Mouse (Mus musculus) liver, embryonic 13.5 days (tissue): ENCODE measurements around the gene Prdm12. TPM values are rescaled to one million over a fixed set of nuclear protein-coding genes. Genes with fewer than 3 reads are reported as not detected.

Experiments
- ATAC-seq: fragments of 200-750 bp; cut with Nextera tagmentation; 2 replicates; pipeline ENCODE4 v1.8.0; 2017; ENCODE audit warnings: low read depth, mild to moderate bottlenecking, moderate number of reproducible peaks, moderate library complexity
- DNase-seq: peaks from one replicate; pipeline ENCODE4 v3.0.0; 2022
- H3K27ac ChIP-seq: fragments of 300-500 bp; sonication (generic); 2 replicates; pipeline ENCODE4 v1.5.1; 2015; ENCODE audit warnings: moderate library complexity, mild to moderate bottlenecking, inconsistent platforms
- H3K27me3 ChIP-seq: fragments of 300-500 bp; sonication (generic); 2 replicates; pipeline ENCODE4 v1.6.1; 2015; ENCODE audit warnings: mild to moderate bottlenecking, inconsistent platforms
- H3K36me3 ChIP-seq: fragments of 300-500 bp; sonication (generic); 2 replicates; pipeline ENCODE4 v1.6.1; 2015; ENCODE audit warnings: mild to moderate bottlenecking, inconsistent platforms
- H3K4me1 ChIP-seq: fragments of 300-500 bp; sonication (generic); replicated peaks from 2 replicates; pipeline ENCODE4 v1.6.1; 2015; ENCODE audit warnings: inconsistent platforms
- H3K4me2 ChIP-seq: fragments of 300-500 bp; sonication (generic); 2 replicates; pipeline ENCODE4 v1.6.1; 2015; ENCODE audit warnings: inconsistent platforms, mild to moderate bottlenecking, moderate library complexity
- H3K4me3 ChIP-seq: fragments of 300-500 bp; sonication (generic); replicated peaks from 2 replicates; pipeline ENCODE4 v1.5.1; 2015; ENCODE audit warnings: mild to moderate bottlenecking, inconsistent platforms
- H3K9ac ChIP-seq: fragments of 300-500 bp; sonication (generic); 2 replicates; pipeline ENCODE4 v1.6.1; 2015; ENCODE audit warnings: mild to moderate bottlenecking, inconsistent platforms
- H3K9me3 ChIP-seq: fragments of 300-500 bp; sonication (generic); replicated peaks from 2 replicates; pipeline ENCODE4 v1.6.1; 2016; ENCODE audit warnings: inconsistent platforms
- WGBS: fragments of 180-500 bp; shearing (Covaris S2); methylation state at CpG from one replicate; pipeline ENCODE4 v1.1.7; 2015; ENCODE audit not compliant: insufficient replicate concordance; 5-methylcytosine and 5-hydroxymethylcytosine counted together
- polyA plus RNA-seq: library from polyadenylated mRNA; unstranded; fragments of >200 nt; fragmentation: Nextera tagmentation; extraction: Ambion mirVana; gene quantifications from 2 replicates; pipeline ENCODE4 v1.2.1, GENCODE M21; 2015

Prdm12 gene
- not detected in 2 replicates for polyA plus RNA-seq

DNA sequence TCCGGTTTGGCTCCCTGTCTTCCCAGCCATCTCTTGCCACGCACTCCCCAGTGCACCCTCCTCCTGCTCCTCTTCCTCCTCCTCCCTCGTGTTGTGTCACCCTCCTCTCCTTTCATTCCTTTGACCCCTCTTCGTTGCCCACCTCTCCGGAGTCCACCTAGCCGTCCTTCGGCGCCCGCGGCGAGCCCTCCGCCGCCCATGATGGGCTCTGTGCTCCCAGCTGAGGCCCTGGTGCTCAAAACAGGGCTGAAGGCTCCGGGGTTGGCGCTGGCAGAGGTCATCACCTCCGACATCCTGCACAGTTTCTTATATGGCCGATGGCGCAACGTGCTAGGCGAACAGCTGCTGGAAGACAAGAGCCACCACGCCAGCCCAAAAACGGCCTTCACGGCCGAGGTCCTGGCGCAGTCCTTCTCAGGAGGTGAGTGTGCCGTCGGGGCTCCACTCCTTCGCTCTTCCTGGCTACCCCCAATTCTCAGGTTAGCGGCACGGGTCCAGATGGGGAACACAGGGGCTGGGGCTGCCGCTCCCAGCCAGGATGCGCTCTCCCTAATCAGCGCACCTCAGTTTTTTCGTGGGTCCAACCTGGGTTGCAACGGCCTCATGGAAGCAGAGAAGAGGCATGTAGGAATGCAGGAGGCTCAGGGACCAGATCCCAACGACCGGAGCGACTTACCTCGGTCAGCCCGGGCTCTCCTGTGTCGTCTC lies at the start of gene Prdm12:
Prdm12 (plus strand) TSS at position 137 of the 708 bp plus-strand sequence.
- ATAC-seq, result no peak

DNA sequence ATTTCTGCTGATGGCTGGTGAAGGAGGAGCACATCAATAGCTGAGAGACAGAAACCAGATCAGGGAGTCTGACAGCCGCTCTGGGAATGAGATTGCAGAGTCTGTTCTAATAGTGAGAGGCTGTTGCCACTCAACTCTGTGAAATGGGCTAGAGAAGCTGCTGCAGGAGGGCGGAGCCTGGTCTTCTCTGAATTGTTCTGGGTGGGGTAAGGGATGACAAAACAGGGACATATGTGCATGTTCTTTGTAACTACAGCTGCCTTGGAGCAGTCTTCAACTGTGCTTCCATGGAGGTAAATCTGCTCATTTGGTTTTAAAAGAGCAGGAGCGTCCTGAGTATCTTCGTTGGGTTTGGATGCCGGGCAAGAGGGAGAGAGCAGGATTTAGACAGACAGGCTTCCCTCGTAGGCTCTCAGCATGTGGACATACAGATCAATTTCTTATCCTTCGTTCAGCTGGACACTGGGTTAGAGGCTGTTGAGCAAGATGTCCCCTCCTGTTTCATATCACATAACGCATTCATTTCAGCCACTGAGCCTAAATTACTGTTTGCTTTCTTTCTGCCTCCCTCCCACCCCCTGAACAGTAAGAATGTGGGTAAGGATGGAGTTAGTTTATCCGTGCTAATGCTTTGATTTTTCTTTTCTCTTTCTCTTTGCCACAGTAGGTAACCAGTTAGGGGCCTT lies 47.9 kb upstream of the Prdm12 start:
- H3K4me3 ChIP-seq, result no peak overlapping the region
- no peaks in the 10 kb centered on the region for H3K27me3 ChIP-seq
- DNase-seq (no peak), ATAC-seq (no peak)
- H3K4me1 ChIP-seq, result peaks cover 40% of the 10 kb centered on the region
- WGBS, result 74% methylated on average over 9 of the region's 9 CpGs
- no peak overlapping the region for H3K9ac ChIP-seq
- H3K9me3 ChIP-seq, result no peaks in the 10 kb centered on the region
- peaks cover 64% of the 10 kb centered on the region for H3K36me3 ChIP-seq
- no peak overlapping the region for H3K4me2 ChIP-seq
- no peak overlapping the region for H3K27ac ChIP-seq

More for the DNA sequence above, at the start of gene Prdm12:
- no peak for DNase-seq
- 4% methylated on average over 41 of the region's 41 CpGs for WGBS
- no peak within 1 kb of the TSS for H3K27ac ChIP-seq
- no peaks in the 10 kb centered on the region for H3K9me3 ChIP-seq
- H3K9ac ChIP-seq, result no peak within 1 kb of the TSS
- H3K36me3 ChIP-seq, result no peaks in the 10 kb centered on the region
- H3K4me3 ChIP-seq, result no peak within 1 kb of the TSS
- H3K4me2 ChIP-seq, result no peak within 1 kb of the TSS
- peaks cover 100% of the 10 kb centered on the region for H3K27me3 ChIP-seq
- peaks cover 13% of the 10 kb centered on the region; the same call in 1 of the 2 replicates for H3K4me1 ChIP-seq

DNA sequence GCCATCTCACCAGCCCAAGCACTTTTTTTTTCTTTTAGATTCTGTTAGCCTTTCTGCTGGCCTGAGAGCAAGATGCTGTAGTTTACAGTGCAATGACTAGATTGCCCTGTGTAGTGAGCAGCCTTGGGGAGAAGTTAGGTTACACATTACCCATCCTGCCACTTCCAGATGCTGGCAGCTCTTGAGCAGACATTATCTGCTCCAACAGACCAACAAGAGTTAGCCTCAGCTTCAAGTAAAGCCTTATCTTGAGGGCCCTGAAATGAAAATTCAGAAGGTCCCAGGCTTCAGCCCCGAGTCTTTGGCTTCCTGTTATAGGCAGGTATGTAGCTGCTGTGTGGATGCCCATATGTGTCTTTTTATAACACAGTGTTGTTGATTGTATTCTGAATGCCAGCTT lies 32.3 kb upstream of the Prdm12 start:
- Histone ChIP-seq H3K4me3 (no peak overlapping the region), H3K27ac (peak overlapping the region; percentile 64), H3K4me1 (peaks cover 44% of the 10 kb centered on the region), H3K36me3 (peaks cover 90% of the 10 kb centered on the region), H3K4me2 (peak overlapping the region; percentile 30), H3K9ac (peak overlapping the region; percentile 47; the same call in 1 of the 2 replicates), H3K9me3 (no peaks in the 10 kb centered on the region), H3K27me3 (no peaks in the 10 kb centered on the region)
- ATAC-seq (peak; percentile 88), DNase-seq (peak; percentile 40)
- 18% methylated on average over 1 of the region's 1 CpGs for WGBS

DNA sequence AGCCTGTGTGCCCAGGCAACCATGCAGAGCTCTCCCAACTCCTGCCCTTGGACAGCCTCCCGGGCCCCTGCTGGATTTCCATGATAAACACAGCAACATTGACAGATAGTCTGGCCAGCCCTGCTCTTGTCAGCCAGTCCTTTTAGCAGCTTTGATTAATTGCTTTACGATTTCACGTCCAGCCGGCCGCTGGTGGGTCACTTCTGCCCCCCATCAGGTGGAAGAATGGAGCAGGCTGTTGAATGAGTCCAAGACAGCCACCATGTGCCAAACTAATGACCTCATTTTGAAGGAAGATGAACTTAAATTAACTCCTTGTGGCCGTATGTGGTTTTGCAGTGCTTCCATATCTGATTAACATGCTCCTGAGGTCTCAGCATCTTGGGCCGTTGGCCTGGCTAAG lies 30.0 kb upstream of the Prdm12 start:
- no peak overlapping the region for H3K9ac ChIP-seq
- 52% methylated on average over 7 of the region's 7 CpGs for WGBS
- peaks cover 44% of the 10 kb centered on the region for H3K4me1 ChIP-seq
- ATAC-seq (no peak), DNase-seq (no peak)
- H3K27ac ChIP-seq, result no peak overlapping the region
- no peaks in the 10 kb centered on the region for H3K27me3 ChIP-seq
- no peak overlapping the region for H3K4me3 ChIP-seq
- no peak overlapping the region for H3K4me2 ChIP-seq
- H3K9me3 ChIP-seq, result no peaks in the 10 kb centered on the region
- H3K36me3 ChIP-seq, result peaks cover 95% of the 10 kb centered on the region

GRCm38 (mm10) chr2:31610922-31611321 lies 28.9 kb upstream of the Prdm12 start:
- no peak for DNase-seq

DNA sequence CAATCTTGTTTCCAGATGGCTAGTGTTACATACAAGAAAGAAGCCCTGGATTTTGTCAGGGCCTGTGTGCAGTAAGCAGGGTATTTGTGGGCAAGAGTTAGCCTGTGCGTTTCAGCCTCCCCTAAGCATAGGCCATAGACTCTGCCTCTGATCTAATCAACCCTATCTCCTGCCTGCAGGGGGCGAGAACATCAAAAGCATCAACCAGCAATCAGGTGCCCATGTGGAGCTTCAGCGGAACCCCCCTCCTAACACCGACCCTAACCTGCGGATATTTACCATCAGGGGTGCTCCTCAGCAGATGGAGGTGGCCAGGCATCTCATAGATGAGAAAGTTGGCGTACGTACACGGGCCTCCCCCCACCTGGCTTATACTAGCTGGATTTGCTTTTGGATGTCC lies 28.4 kb upstream of the Prdm12 start:
- Histone ChIP-seq H3K9ac (no peak overlapping the region), H3K9me3 (no peaks in the 10 kb centered on the region), H3K27ac (no peak overlapping the region), H3K27me3 (no peaks in the 10 kb centered on the region), H3K4me3 (no peak overlapping the region), H3K4me2 (no peak overlapping the region), H3K4me1 (peaks cover 41% of the 10 kb centered on the region), H3K36me3 (peaks cover 91% of the 10 kb centered on the region)
- no peak for DNase-seq
- 71% methylated on average over 8 of the region's 8 CpGs for WGBS
- no peak for ATAC-seq

More at GRCm38 (mm10) chr2:31610922-31611321, 28.9 kb upstream of the Prdm12 start:
- no peak for ATAC-seq
- Histone ChIP-seq H3K4me3 (no peak overlapping the region), H3K4me1 (peaks cover 44% of the 10 kb centered on the region), H3K27me3 (no peaks in the 10 kb centered on the region), H3K27ac (no peak overlapping the region), H3K4me2 (no peak overlapping the region), H3K36me3 (peaks cover 95% of the 10 kb centered on the region), H3K9me3 (no peaks in the 10 kb centered on the region), H3K9ac (no peak overlapping the region)
- 75% methylated on average over 4 of the region's 4 CpGs for WGBS

- Histone ChIP-seq H3K36me3 (peaks cover 84% of the 10 kb centered on the region), H3K9me3 (no peaks in the 10 kb centered on the region), H3K27ac (no peak overlapping the region), H3K4me3 (no peak overlapping the region), H3K4me1 (peaks cover 30% of the 10 kb centered on the region), H3K27me3 (no peaks in the 10 kb centered on the region), H3K4me2 (no peak overlapping the region), H3K9ac (no peak overlapping the region)
- DNase-seq (no peak), ATAC-seq (no peak)
- 69% methylated on average over 6 of the region's 6 CpGs for WGBS
Measured at GRCm38 (mm10) chr2:31612627-31613026, 27.2 kb upstream of the Prdm12 start.

DNA sequence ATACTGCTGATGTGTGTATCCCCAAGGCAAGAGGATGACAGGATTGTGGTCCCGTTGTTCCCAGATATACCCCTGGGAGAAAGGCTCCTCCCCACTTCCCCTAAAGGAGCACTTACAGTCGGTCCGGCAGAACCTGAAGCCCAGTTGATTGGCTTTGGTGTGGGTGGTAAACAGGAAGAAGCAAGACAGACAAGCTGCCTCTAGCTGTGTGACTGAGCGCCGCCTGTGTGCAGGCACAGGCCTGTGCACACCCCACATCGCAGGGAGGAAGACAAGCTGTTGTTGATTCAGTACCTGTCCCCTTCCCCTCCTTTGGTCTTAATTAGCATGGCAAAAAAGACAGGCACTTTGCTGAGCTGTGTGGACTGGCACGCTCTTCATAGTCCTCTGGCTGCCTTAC lies 26.1 kb upstream of the Prdm12 start:
- Histone ChIP-seq H3K27me3 (no peaks in the 10 kb centered on the region), H3K9me3 (no peaks in the 10 kb centered on the region), H3K4me1 (peaks cover 18% of the 10 kb centered on the region), H3K4me3 (no peak overlapping the region), H3K27ac (no peak overlapping the region), H3K9ac (no peak overlapping the region), H3K36me3 (peaks cover 78% of the 10 kb centered on the region), H3K4me2 (no peak overlapping the region)
- no peak for DNase-seq
- ATAC-seq, result no peak
- 73% methylated on average over 7 of the region's 7 CpGs for WGBS

GRCm38 (mm10) chr2:31618484-31619161 lies 21.2 kb upstream of the Prdm12 start:
- H3K27me3 ChIP-seq, result no peaks in the 10 kb centered on the region
- no peak overlapping the region for H3K4me2 ChIP-seq
- H3K27ac ChIP-seq, result no peak overlapping the region
- ATAC-seq, result no peak
- H3K9me3 ChIP-seq, result no peaks in the 10 kb centered on the region
- H3K9ac ChIP-seq, result no peak overlapping the region
- no peak for DNase-seq
- peaks cover 33% of the 10 kb centered on the region for H3K36me3 ChIP-seq
- no peaks in the 10 kb centered on the region for H3K4me1 ChIP-seq
- 77% methylated on average over 14 of the region's 14 CpGs for WGBS
- no peak overlapping the region for H3K4me3 ChIP-seq

DNA sequence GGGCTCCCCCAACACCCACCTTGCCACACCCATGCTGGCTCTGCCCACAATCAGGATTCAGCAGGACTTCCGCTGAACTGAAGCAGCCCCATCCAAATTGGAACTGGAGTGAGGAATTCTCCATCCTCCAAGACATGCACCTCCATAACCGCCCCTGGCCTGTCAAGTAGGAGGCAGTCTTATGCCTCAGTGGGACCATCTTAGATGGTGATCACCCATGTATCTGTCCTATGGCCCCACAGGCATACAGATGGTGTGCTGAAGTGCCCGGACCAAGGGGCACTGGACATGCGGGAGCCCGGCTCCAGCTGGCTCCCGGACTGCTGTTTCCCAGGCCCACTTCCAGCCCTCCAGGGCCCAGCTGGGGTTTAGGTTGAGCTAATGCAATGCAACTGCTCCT lies 20.6 kb upstream of the Prdm12 start:
- DNase-seq (no peak), ATAC-seq (no peak)
- no peak overlapping the region for H3K9ac ChIP-seq
- H3K9me3 ChIP-seq, result no peaks in the 10 kb centered on the region
- H3K36me3 ChIP-seq, result peaks cover 27% of the 10 kb centered on the region
- no peak overlapping the region for H3K4me2 ChIP-seq
- no peak overlapping the region for H3K27ac ChIP-seq
- H3K4me1 ChIP-seq, result no peaks in the 10 kb centered on the region
- no peak overlapping the region for H3K4me3 ChIP-seq
- no peaks in the 10 kb centered on the region for H3K27me3 ChIP-seq
- WGBS, result 83% methylated on average over 6 of the region's 6 CpGs

DNA sequence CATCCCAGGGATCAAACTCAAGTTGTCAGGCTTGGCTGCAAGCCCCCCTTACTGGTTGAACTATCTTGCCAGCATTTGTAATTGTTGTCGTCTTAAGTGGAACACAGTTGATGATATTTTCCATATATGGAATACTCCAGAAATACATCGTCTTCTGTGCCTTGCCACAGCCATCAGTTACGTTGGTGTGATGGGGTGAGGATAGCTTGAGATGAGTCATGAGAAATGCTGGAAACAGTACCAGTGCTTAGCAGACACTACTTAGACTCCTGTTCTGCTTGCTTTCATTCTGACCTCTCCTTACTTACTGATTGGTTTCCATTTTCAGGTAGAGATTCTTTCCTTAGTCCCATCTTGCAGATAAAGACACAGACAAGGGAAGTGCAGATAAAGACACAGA lies 6.3 kb upstream of the Prdm12 start:
- peaks cover 13% of the 10 kb centered on the region; the same call in 1 of the 2 replicates for H3K4me1 ChIP-seq
- H3K27ac ChIP-seq, result no peak overlapping the region
- ATAC-seq (no peak), DNase-seq (no peak)
- no peak overlapping the region for H3K4me3 ChIP-seq
- no peaks in the 10 kb centered on the region for H3K9me3 ChIP-seq
- no peak overlapping the region for H3K4me2 ChIP-seq
- 38% methylated on average over 3 of the region's 3 CpGs for WGBS
- H3K36me3 ChIP-seq, result no peaks in the 10 kb centered on the region
- no peak overlapping the region for H3K9ac ChIP-seq
- H3K27me3 ChIP-seq, result peaks cover 84% of the 10 kb centered on the region
